Mouse (Mus musculus) right cerebral cortex, adult 18-20 months (tissue): ENCODE data around the gene Slc22a27.
"Not testable (repeated sequence)": the region's sequence is repeated elsewhere in the genome, so short reads cannot be mapped to it uniquely, and the experiment has no call there.

Source experiments
- DNase-seq: peaks from one replicate; pipeline ENCODE4 v3.0.0; 2022; ENCODE audit warnings: mixed read lengths

Slc22a27 gene

GRCm38 (mm10) chr19:7965927-7966326 is at the start of gene Slc22a27:
Slc22a27 (minus strand) TSS chr19:7966027.
- DNase-seq = not testable (repeated sequence)

DNA sequence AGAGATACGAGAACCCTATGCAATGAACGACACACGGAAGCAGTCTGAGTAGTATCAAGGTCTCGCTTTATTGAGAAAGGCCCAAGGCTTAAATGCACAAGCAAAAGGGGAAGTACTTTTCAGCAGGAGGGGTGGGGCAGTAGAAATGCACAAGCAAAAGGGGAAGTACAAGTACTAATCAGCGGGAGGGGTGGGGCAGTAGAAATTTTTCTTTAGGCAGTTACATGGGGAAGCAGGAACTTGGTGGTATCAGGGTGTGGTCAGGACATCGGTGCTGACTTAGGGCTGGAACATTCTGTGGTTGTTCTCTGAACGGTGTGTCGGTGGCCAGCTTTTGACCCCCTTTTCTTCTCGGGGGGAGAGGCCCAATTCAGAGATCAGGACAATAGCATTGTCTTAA is 45.8 kb upstream of the Slc22a27 start:
- not testable (repeated sequence) for DNase-seq

GRCm38 (mm10) chr19:8009086-8009485 is 43.3 kb upstream of the Slc22a27 start:
- not testable (repeated sequence) for DNase-seq

DNA sequence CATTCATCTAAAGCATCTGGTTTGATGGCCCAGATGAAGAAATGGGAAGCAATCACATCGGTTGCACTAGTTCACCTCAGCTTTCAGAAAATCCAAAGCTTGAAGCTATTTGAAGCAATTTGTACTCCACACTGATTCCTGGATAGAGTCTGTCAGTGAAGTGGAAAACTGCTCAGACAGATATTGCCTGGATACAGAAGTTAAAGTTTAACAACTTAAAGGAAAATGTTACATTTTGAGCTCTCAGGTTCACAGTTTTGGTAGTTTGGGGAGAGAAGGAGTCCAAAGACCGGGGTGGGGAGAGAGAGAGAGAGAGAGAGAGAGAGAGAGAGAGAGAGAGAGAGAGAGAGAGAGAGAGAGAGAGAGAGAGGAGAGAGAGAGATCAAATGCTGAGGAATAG is 2.9 kb upstream of the Slc22a27 start:
- no peak for DNase-seq

DNA sequence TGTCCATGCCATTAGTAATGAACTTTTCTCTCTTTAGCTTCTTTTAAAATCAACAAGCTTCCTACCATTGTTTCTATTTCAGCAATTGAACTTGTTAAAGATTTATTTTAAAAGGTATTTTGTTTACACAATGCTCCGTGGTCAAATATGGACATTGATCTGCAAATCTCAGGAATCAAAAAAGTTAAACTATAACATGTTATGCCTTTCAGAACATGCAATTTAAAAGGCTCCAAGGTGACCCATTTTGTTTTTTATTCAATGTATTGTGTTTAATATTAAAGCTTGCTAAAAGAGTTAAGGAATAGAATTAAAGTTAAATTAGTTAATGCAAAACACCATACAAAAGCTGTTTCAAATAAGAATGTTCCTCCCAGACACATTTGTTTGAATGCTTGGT is 723 bp upstream of the Slc22a27 start:
- DNase-seq = not testable (repeated sequence)

DNA sequence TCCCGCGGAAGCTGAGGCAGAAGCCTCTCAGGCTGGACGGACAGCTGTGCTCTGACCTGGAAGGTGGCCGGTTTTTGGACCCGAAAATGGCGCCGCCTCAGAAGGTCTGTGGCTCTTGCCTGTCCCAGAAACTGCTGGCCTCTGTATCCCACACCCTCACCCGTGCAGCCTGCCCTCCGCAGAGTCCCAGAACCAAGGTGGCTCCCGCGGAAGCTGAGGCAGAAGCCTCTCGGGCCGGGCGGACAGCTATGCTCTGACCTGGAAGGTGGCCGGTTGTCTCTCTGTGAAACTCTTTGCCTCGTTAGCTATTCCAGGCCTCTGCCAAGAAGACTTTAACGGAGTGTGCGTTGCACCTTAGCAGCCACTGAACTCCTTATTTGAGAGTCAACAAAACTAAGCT is 26.4 kb downstream of the Slc22a27 start:
- not testable (repeated sequence) for DNase-seq

- no peak for DNase-seq
These were observed 89.2 kb downstream of the Slc22a27 start for GRCm38 (mm10) chr19:7876626-7877025.

DNA sequence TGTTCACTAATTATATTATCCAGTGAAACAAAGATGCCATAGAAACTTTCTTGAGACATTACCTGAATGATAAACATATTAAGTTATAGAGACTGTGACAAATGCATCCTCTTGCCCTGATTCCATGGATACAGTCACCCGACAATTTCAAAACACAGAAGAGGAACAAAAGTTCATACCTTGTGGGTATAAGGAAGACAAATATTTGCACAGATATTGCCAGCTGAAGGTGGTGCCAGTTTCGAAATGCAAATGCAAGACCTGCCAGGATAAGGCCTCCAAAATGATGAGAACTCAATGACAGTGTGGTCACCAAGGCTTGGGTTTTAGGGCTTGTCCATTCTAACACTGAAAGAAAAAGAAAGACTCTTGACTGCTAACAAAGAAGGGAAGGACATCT is 136.0 kb downstream of the Slc22a27 start:
- DNase-seq = no peak
